Mouse (Mus musculus): ENCODE measurements at regions not wholly inside any gene's neighbourhood (a gene's known extent, or its start where the extent isn't known, plus 50 kb on each side); places are given as distances from the start of the nearest gene placed in this dataset.

DNA sequence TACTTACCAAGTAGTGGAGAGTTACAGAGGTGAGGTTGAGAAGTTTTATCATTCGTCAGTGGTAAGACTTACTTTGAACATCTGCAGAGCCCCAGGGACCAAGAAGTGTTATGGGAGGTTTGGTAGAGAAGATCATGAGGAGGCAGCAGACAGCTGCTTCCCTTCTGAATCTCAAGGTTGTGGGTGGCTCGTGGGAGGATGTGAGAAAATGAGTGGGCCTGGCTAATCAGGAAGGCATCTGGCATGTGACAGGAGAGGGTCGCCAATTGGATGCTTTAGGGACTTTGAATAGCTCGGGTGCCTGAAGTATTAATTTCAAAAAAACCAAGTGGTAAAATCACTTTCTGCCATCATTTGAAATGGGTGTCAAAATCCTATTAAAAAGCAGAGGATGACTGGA is 258.9 kb downstream of the Sqor start:
- Histone ChIP-seq H3K9ac (ENCODE audit: low read length) (no peak overlapping the region), H3K4me3 (ENCODE audit: control insufficient read depth in 1 of 2, insufficient read depth in 1 of 2, low read depth in 1 of 2, low read length in 2 of 2) (no peak overlapping the region), H3K36me3 (ENCODE audit: control insufficient read depth, insufficient read depth, low read length) (no peaks in the 10 kb centered on the region), H3K27me3 (ENCODE audit: control insufficient read depth, insufficient read depth, low read length) (no peaks in the 10 kb centered on the region), H3K4me1 (ENCODE audit: control insufficient read depth in 2 of 2, insufficient read depth in 2 of 2, low read length in 2 of 2) (no peaks in the 10 kb centered on the region), H3K4me2 (ENCODE audit: low read length) (no peak overlapping the region), H3K9me3 (ENCODE audit: control insufficient read depth, low read length) (no peaks in the 10 kb centered on the region), H3K27ac (replicated peaks in 1 of 2; ENCODE audit: control insufficient read depth in 1 of 2, insufficient read depth in 1 of 2, low read depth in 2 of 2, low read length in 2 of 2) (no peak overlapping the region)
- WGBS = 32% methylated on average over 4 of the region's 4 CpGs
- ATAC-seq (ENCODE audit: insufficient number of reproducible peaks, insufficient read depth, low FRiP score, low read depth) = no peak

DNA sequence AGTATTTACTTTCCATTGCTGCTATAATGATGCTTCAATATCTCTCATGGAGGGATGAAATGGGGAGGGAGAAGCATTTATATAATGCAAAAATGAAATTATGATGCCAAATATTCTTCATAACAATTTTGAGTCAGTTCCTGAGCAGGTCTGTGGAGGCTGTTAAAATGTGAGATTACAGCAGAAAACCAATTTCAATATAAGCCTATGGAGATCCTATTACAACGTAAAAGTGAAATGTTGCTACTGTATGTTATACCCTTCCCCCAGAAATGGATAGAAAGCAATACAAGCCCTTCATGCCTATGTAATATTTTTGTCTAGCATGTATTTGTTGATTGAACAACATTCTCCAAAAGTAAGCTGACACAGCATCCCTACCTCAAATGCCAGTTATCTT is 259.3 kb downstream of the Sqor start:
- H3K27ac ChIP-seq (replicated peaks in 1 of 2; ENCODE audit: control insufficient read depth in 1 of 2, insufficient read depth in 1 of 2, low read depth in 2 of 2, low read length in 2 of 2) = no peak overlapping the region
- H3K4me1 ChIP-seq (ENCODE audit: control insufficient read depth in 2 of 2, insufficient read depth in 2 of 2, low read length in 2 of 2) = no peaks in the 10 kb centered on the region
- no peak for ATAC-seq (ENCODE audit: insufficient number of reproducible peaks, insufficient read depth, low FRiP score, low read depth)
- H3K9ac ChIP-seq (ENCODE audit: low read length) = no peak overlapping the region
- H3K27me3 ChIP-seq (ENCODE audit: control insufficient read depth, insufficient read depth, low read length) = no peaks in the 10 kb centered on the region
- WGBS = 85% methylated on average over 1 of the region's 1 CpGs
- no peaks in the 10 kb centered on the region for H3K36me3 ChIP-seq (ENCODE audit: control insufficient read depth, insufficient read depth, low read length)
- H3K4me2 ChIP-seq (ENCODE audit: low read length) = no peak overlapping the region
- H3K9me3 ChIP-seq (ENCODE audit: control insufficient read depth, low read length) = no peaks in the 10 kb centered on the region
- H3K4me3 ChIP-seq (ENCODE audit: control insufficient read depth in 1 of 2, insufficient read depth in 1 of 2, low read depth in 1 of 2, low read length in 2 of 2) = no peak overlapping the region

DNA sequence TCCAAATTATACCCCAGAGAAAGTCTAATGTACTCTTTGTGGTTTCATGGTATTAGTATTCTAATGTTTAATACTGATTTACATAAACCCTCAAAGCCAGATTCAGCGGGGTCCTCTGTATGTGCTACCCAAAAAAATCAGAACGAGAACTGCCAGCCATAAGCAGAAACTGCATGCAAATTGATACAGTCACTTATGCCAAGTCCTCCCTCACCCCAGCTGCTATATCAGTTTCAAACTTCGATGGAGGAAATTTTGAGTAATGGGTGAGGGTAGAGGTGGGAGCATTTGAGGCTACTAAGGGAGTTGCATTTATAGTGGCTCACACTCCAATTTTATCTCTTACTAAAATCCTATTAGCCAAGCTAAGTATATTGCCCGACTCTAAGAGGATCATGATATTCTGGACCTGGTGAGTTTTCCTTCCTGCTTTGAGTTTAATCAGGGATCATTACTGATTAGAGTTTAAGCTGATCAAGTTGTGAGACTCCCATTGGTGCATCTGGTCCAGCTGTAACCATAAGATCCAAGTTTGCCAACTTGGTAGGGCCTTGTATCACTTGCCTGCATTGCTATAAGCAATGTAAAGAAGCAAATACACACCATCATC is 260.0 kb downstream of the Sqor start:
- no peak overlapping the region for H3K4me2 ChIP-seq (ENCODE audit: low read length)
- H3K9me3 ChIP-seq (ENCODE audit: control insufficient read depth, low read length) = no peaks in the 10 kb centered on the region
- no peaks in the 10 kb centered on the region for H3K27me3 ChIP-seq (ENCODE audit: control insufficient read depth, insufficient read depth, low read length)
- 84% methylated on average over 4 of the region's 4 CpGs for WGBS
- H3K9ac ChIP-seq (ENCODE audit: low read length) = no peak overlapping the region
- H3K4me3 ChIP-seq (ENCODE audit: control insufficient read depth in 1 of 2, insufficient read depth in 1 of 2, low read depth in 1 of 2, low read length in 2 of 2) = no peak overlapping the region
- ATAC-seq (ENCODE audit: insufficient number of reproducible peaks, insufficient read depth, low FRiP score, low read depth) = no peak
- no peak overlapping the region for H3K27ac ChIP-seq (replicated peaks in 1 of 2; ENCODE audit: control insufficient read depth in 1 of 2, insufficient read depth in 1 of 2, low read depth in 2 of 2, low read length in 2 of 2)
- H3K4me1 ChIP-seq (ENCODE audit: control insufficient read depth in 2 of 2, insufficient read depth in 2 of 2, low read length in 2 of 2) = no peaks in the 10 kb centered on the region
- H3K36me3 ChIP-seq (ENCODE audit: control insufficient read depth, insufficient read depth, low read length) = no peaks in the 10 kb centered on the region

DNA sequence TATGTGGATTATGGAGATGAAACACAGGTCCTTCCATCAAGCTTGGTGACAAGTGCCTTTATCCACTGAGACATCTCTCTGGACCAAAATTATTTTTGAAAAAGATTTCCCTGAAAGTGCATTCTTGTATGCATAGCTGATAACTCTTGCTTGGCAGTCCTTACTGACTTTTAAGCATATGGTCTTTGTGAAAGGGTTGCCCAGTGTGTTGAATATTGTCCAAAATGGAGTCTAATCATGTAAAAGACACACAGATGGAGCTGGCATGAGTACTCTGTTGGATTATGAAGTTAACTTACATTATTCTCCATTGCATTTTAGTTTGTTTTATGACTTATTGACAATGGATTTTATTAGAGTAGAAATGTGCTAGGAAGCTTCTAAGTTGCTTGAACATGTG is 282.3 kb downstream of the Sqor start:
- Histone ChIP-seq H3K9me3 (ENCODE audit: control insufficient read depth, low read length) (no peaks in the 10 kb centered on the region), H3K27me3 (ENCODE audit: control insufficient read depth, insufficient read depth, low read length) (no peaks in the 10 kb centered on the region), H3K4me2 (ENCODE audit: low read length) (no peak overlapping the region), H3K4me3 (ENCODE audit: control insufficient read depth in 1 of 2, insufficient read depth in 1 of 2, low read depth in 1 of 2, low read length in 2 of 2) (no peak overlapping the region), H3K4me1 (ENCODE audit: control insufficient read depth in 2 of 2, insufficient read depth in 2 of 2, low read length in 2 of 2) (no peaks in the 10 kb centered on the region), H3K9ac (ENCODE audit: low read length) (no peak overlapping the region), H3K36me3 (ENCODE audit: control insufficient read depth, insufficient read depth, low read length) (no peaks in the 10 kb centered on the region), H3K27ac (replicated peaks in 1 of 2; ENCODE audit: control insufficient read depth in 1 of 2, insufficient read depth in 1 of 2, low read depth in 2 of 2, low read length in 2 of 2) (no peak overlapping the region)
- no peak for ATAC-seq (ENCODE audit: insufficient number of reproducible peaks, insufficient read depth, low FRiP score, low read depth)

DNA sequence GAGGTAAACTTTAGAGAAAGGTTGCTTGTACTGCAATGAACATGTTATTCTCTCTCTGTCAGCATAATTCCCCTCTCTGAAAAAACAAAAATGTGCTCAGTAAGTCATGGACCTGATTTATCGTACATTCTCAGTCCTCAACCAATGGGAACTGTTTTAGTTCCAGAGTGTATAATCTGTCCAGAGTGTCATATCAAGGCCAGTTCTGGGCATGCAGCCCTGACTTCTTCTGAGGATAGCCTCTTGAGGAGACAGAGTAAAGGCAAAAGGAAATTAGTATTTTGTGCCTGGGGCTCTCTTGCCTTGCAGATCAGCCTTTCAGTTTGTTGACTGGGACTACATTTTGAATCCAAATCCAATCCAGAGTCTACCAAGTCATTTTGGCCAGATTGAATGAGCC is 299.6 kb downstream of the Sqor start:
- peaks cover 0 to 7% of the 10 kb centered on the region in 2 experiments; a peak in 1 of 4 replicates for H3K4me1 ChIP-seq (ENCODE audit: control insufficient read depth in 2 of 2, insufficient read depth in 2 of 2, low read length in 2 of 2)
- no peaks in the 10 kb centered on the region for H3K36me3 ChIP-seq (ENCODE audit: control insufficient read depth, insufficient read depth, low read length)
- no peak overlapping the region for H3K4me2 ChIP-seq (ENCODE audit: low read length)
- ATAC-seq (ENCODE audit: insufficient number of reproducible peaks, insufficient read depth, low FRiP score, low read depth) = no peak
- H3K9ac ChIP-seq (ENCODE audit: low read length) = no peak overlapping the region
- no peak overlapping the region for H3K4me3 ChIP-seq (ENCODE audit: control insufficient read depth in 1 of 2, insufficient read depth in 1 of 2, low read depth in 1 of 2, low read length in 2 of 2)
- WGBS = 73% methylated on average over 1 of the region's 1 CpGs
- no peaks in the 10 kb centered on the region for H3K27me3 ChIP-seq (ENCODE audit: control insufficient read depth, insufficient read depth, low read length)
- no peaks in the 10 kb centered on the region for H3K9me3 ChIP-seq (ENCODE audit: control insufficient read depth, low read length)
- H3K27ac ChIP-seq (replicated peaks in 1 of 2; ENCODE audit: control insufficient read depth in 1 of 2, insufficient read depth in 1 of 2, low read depth in 2 of 2, low read length in 2 of 2) = no peak overlapping the region

DNA sequence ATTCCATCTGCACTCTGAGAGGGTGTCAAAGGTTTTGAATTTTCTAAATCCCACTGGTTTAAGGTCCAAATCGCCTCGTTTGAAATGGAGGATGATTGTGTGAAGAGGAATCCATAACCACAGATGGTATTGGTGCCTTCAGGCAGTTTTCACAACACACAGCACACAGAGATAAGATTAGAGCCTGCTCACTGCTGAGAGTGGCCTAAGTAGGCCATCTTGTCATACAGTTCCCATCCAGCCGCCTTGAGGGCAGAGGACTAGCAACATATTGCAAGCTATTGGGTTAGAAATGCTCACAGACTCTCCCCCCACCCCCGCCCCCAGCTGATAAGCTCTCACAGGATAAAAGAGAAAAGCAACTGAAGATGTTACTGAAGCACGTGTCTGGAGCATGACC is 303.8 kb downstream of the Sqor start:
- Histone ChIP-seq H3K27ac (replicated peaks in 1 of 2; ENCODE audit: control insufficient read depth in 1 of 2, insufficient read depth in 1 of 2, low read depth in 2 of 2, low read length in 2 of 2) (no peak overlapping the region), H3K36me3 (ENCODE audit: control insufficient read depth, insufficient read depth, low read length) (no peaks in the 10 kb centered on the region), H3K4me2 (ENCODE audit: low read length) (no peak overlapping the region), H3K9ac (ENCODE audit: low read length) (no peak overlapping the region), H3K4me1 (ENCODE audit: control insufficient read depth in 2 of 2, insufficient read depth in 2 of 2, low read length in 2 of 2) (peaks cover 0 to 7% of the 10 kb centered on the region in 2 experiments; a peak in 1 of 4 replicates), H3K27me3 (ENCODE audit: control insufficient read depth, insufficient read depth, low read length) (no peaks in the 10 kb centered on the region), H3K4me3 (ENCODE audit: control insufficient read depth in 1 of 2, insufficient read depth in 1 of 2, low read depth in 1 of 2, low read length in 2 of 2) (no peak overlapping the region), H3K9me3 (ENCODE audit: control insufficient read depth, low read length) (no peaks in the 10 kb centered on the region)
- no peak for ATAC-seq (ENCODE audit: insufficient number of reproducible peaks, insufficient read depth, low FRiP score, low read depth)
- WGBS = 31% methylated on average over 5 of the region's 5 CpGs

DNA sequence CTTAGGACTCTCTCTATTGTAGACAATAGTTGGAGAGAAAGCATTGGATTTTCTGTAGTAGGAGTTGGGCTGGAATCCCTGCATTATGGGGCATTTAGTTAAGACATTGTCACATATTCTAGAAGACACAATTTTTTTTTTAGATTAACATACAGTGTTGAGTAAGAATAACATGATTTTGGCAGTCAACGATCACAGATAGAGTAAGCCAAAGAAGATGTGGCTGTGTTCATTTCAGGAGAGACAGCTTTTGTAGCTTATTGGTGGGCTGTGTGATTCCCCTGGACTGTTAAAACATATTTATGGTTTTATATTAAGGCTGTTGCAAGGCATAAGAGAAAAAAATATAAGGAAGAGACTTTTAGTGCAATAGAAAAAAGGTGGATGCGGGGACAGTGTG is 307.6 kb downstream of the Sqor start:
- H3K36me3 ChIP-seq (ENCODE audit: control insufficient read depth, insufficient read depth, low read length) = no peaks in the 10 kb centered on the region
- WGBS = 89% methylated on average over 2 of the region's 2 CpGs
- ATAC-seq (ENCODE audit: insufficient number of reproducible peaks, insufficient read depth, low FRiP score, low read depth) = no peak

DNA sequence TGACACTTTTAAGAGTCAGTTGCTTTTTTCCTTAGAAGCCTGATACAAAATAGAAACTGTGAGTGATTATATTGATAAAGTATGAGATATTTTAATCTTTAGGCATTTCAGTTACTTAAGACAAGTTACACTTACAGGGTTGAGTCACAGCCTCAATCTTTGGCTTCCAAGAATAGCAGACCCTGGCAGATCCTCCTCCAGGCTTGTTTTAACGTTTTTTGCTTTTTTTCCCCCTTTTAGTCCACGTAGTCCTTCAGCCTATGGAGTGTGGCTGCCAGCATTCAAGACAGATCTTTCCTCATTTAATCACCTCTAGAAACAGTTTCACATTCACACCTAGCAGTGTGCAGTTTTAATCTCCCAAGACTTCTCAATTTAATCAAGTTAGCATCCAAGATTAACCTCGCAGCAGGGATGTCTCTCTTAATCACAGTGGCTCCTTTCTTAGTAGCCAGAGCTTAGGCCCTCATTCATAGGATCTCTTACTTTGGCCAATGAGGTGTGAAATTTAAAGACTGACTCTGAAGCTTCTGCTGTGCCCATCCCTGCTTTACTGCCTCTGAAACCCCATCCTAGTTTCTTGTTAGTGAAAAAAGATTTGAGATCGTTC is 308.5 kb downstream of the Sqor start:
- H3K27me3 ChIP-seq (ENCODE audit: control insufficient read depth, insufficient read depth, low read length) = no peaks in the 10 kb centered on the region
- no peak overlapping the region for H3K4me3 ChIP-seq (ENCODE audit: control insufficient read depth in 1 of 2, insufficient read depth in 1 of 2, low read depth in 1 of 2, low read length in 2 of 2)
- H3K36me3 ChIP-seq (ENCODE audit: control insufficient read depth, insufficient read depth, low read length) = no peaks in the 10 kb centered on the region
- H3K9ac ChIP-seq (ENCODE audit: low read length) = no peak overlapping the region
- no peak overlapping the region for H3K27ac ChIP-seq (replicated peaks in 1 of 2; ENCODE audit: control insufficient read depth in 1 of 2, insufficient read depth in 1 of 2, low read depth in 2 of 2, low read length in 2 of 2)
- H3K4me1 ChIP-seq (ENCODE audit: control insufficient read depth in 2 of 2, insufficient read depth in 2 of 2, low read length in 2 of 2) = peaks cover 0 to 7% of the 10 kb centered on the region in 2 experiments; a peak in 1 of 4 replicates
- 29% methylated on average over 4 of the region's 4 CpGs for WGBS
- no peak for ATAC-seq (ENCODE audit: insufficient number of reproducible peaks, insufficient read depth, low FRiP score, low read depth)
- no peaks in the 10 kb centered on the region for H3K9me3 ChIP-seq (ENCODE audit: control insufficient read depth, low read length)
- H3K4me2 ChIP-seq (ENCODE audit: low read length) = no peak overlapping the region

More for the DNA sequence above, 307.6 kb downstream of the Sqor start:
- no peak overlapping the region for H3K9ac ChIP-seq (ENCODE audit: low read length)
- H3K27me3 ChIP-seq (ENCODE audit: control insufficient read depth, insufficient read depth, low read length) = no peaks in the 10 kb centered on the region
- H3K4me1 ChIP-seq (ENCODE audit: control insufficient read depth in 2 of 2, insufficient read depth in 2 of 2, low read length in 2 of 2) = peaks cover 0 to 7% of the 10 kb centered on the region in 2 experiments; a peak in 1 of 4 replicates
- no peak overlapping the region for H3K4me2 ChIP-seq (ENCODE audit: low read length)
- H3K9me3 ChIP-seq (ENCODE audit: control insufficient read depth, low read length) = no peaks in the 10 kb centered on the region
- H3K4me3 ChIP-seq (ENCODE audit: control insufficient read depth in 1 of 2, insufficient read depth in 1 of 2, low read depth in 1 of 2, low read length in 2 of 2) = no peak overlapping the region
- no peak overlapping the region for H3K27ac ChIP-seq (replicated peaks in 1 of 2; ENCODE audit: control insufficient read depth in 1 of 2, insufficient read depth in 1 of 2, low read depth in 2 of 2, low read length in 2 of 2)
